Mouse (Mus musculus) testis, postnatal 10 days (tissue): Measurements from ENCODE around the gene Anapc2.
A peak's percentile ranks its signal among the peaks of the same experiment; 100 is the strongest.

Source experiments
- DNase-seq: peaks from one replicate; pipeline ENCODE4 v3.0.0; 2021; ENCODE audit warnings: low spot score

Anapc2 gene

DNA sequence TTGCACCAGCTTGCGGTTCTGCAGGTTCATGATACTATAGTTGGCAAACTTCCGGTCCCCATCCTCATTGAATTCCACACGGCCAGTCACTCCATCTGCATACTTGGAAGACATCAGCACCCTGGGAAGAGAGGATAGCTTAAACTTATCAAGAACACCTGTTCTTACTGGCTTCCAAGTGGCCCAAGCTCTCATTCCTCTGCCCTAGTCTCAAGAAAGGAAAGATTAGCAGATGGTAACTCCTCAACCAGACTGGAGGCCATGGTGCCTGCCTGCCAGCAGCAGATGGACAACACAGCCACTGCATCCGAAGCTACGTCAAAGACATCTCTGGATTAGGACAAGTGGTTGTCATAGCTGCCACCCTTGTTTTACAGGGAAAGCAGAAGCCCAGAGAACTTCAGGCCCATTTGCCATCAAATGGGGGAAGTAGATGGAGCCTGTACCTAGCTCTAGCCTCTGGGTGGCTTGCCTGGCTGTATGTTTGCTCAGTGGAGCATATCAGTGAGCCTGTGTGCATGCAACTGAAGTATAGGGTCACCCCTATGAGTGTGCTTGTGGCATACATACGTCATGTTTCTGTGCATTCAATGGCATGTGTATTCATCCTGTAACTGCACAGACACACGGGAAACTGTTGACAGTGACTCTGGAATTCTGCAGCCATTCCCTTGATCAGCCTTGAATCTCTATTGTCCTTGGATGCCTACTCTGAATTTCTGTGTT lies 31.8 kb downstream of the Anapc2 start:
- DNase-seq: no peak

DNA sequence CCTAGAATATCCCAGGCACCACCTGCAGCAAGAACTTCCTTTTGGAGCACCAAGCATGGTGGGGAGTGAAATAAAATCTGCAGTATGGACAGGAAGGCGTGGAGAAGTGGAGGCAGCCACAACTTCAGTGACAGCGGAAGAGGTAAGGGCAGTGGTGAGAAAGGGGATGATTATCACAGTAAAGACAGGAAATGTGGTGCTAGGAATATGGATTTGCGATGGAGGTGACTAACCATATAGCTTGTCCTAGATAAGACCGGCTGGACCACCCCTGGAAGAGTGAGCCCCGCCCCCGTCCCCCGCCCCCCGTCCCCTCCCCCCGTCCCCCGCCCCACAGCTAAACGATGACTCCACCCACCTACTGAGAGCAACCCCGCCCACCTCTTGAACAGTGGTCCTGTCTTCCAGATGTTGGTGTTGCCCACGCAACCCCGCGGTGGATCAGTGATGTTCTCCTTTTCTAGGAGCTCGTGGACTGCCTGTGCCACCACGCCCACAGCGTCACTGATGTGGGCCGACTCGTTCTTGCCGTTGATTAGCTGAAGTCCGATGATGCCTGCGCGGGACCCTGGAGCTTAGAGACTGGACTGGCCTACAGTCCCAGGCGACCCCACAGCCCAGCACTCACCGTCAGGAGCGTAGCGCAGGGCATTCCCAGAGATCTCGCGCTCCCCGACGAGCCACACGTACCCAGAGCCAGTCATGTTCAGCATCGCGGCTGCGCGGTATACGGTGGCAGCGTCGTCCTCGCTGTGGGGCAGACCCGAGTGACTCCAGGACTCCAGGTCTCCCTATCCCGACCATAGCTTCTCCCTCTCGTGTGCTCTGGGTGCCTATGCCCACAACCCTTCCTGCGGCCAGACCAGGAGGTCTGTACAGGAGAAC lies 32.6 kb downstream of the Anapc2 start:
- peak; percentile 67 for DNase-seq

DNA sequence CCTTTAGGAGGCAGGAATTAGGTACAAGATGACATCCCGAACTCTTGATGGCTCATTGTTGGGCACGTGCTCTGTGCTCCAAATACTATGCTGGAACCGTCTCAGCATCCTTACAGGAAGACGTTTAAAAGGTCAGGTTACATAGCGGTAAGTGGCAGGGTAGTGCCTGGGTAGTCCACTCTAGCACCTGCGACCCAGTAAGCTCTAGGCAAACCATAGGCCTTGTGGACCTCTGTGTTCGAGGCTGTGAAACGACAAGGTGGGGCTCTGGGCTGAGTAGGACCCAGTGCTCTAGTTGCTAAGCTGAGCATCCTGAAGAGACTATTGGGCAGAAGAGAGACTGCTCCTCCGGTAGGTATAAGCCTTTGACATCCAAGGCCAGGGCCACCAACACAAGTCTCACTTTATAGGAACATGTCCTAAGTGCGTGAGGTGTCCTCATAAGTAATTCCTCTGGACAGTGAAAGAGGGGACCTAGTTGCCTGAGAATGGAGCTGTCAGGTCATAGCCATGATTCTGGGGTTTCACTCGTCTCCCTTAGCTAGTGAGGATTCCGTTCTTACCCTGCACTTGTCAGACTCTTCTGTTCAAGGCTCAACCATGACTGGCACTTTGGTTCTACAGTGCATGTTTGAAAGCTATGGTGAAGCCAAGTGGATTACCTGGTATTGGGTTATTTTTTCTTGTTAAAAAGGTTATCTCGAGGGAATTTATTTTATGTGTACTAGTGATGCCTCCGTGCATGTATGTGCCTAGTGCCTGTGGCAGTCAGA lies 33.5 kb downstream of the Anapc2 start:
- DNase-seq: no peak

DNA sequence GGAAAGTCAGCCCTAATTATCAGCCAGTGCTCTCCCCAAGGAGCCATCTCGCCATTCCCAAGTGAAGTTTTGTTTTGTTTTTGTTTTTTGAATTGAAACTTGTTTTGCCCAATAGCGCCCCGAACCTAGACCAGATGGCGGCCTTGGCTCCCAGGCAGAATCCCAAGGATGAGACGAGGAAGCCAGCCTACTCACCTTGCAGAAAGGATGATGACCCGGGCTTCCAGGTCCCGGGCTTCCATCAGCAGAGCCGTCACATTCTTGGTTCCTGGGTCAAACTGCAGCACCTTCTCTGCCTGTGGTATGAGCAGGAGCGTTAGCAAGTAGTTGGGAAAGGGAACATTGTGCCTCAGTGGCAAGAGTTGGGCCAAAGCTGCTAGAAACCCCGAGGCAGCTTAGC lies 37.9 kb downstream of the Anapc2 start:
- DNase-seq: no peak

DNA sequence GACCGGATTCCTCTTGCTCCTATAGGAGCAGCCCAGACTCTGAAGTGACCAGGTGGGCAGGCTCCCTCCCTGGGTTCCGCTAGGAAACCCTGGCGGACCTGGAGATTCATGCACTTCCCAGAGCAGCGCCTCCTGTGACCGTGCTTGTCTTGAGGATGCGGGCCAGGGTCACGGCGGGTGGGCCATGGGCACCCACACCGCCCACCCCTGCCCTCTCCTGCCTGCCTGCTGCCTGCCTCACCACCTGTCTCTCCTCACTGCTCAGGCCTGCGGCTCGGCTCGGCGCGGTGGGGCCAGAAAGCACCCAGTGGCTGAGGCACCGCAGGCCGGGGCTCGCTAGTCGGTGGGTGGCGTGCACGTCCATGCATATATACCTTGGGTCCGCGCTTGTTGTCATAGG lies 38.7 kb downstream of the Anapc2 start:
- no peak for DNase-seq

DNA sequence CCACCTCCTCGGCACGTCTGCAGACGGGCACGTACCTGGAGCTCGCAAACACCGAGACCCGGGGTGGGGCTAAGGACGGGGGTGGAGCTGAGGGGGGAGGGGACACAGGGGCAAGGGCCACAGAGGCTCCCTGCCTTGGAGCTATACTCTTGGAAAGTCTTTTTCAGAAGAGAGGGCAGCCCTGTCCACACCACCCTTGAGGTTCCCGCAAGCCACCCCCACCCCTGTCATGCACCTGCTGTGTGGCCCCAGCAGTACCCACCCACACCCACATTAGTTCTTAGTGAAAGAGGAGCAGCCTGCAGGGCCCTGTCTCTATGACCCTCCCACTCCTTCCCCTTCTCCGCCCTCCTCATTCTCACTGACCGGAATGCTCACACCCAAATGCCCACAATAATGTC lies 39.2 kb downstream of the Anapc2 start:
- no peak for DNase-seq

DNA sequence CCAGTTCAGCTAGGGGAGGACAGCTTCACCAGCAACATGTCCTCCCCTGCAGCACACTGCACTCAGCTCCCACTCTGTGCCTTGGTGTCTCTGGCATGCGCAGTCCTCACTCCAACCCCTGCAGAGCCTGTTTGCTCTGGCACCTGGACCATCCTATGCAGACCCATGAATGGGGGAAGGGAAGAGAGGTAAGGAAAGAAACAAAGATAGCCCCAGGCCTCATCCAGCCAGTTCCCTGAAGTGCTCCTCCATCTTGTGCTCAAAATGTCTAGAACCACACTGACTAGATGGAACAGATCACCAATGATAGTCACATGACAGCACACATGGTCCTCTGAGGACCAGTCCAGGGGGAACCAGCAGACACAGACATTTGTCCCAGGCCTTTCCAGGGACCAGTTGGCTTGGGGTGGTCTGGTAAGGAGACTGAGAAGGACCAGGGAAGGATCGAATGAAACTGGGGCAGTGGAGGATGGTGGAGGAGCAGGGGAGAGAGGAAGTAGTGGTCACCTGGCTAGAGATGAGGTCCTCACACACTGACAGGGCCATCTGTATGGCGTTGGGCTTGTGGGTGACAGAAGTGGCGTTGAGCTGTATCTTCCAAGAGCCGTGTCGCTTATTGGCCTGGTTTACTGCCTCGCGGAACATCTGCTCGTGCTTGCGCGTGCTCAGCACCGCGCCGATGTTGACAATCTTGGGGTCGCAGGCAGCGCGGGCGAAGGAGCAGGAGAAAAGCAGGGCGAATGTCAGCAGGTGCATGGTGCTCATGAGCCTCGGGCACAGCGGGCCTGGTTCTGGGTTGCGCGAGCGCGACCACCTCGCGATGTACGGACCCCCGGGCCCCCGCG lies 46.1 kb downstream of the Anapc2 start:
- DNase-seq: no peak

DNA sequence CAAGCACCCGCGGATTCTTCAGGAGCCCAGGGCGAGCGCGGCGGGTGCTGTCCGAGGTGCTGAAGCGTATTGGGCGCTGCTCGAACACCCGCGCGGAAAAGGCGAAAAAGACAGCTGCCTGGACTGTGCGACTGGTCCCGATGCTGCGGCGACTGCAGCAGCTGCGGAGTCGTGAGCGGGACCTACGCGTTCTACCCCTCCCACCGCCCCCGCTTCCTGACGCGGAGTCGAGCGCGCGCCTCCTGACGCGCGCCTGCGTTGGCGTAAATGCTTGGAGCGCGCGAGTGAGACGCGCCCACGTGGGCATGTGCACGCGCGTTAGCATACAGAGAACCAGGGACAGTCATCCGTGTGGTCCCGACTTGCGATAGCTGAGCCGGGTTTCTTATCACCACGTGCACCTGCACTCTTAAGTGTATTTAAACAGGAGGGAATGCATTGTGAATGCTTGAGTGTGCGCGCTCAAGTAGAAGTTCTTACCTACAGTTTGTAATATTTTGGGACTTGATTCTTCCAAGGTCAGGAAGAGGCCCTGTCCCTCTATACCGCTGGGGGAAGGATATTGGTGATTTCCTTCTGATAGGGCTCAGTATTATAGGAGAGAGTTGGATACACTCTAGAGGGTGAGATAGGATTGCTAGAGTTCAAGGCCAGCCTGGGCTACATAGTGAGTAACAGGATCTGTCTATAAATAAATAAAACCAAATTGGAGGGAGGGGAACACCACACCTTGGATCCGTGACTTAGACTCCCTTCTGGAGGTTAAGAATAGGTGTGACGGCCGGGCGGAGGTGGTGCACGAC lies 46.9 kb downstream of the Anapc2 start, which contains the start of gene Grin1:
Grin1 (minus strand) TSS at position 217 of the 803 bp plus-strand sequence.
- DNase-seq: peak; percentile 85

DNA sequence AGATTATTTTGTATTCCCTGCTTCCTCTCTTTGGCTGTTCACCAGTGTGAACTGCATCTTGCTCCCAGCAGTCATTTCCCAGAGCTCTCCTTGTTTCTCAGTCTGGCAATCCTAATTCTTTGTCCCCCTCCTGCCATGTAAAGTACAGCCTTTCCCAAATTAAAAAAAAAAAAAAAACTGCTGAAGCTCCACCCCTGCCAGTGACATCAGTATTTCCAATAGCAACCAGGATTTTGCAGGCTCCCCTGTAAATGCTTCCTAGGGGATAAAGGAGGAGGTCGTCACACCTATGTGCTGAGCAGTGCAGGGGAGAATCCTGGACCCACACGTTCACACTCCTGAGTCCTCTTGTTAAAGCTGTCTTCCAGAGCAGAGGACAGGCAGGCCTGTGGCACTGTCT lies 47.8 kb downstream of the Anapc2 start:
- no peak for DNase-seq

DNA sequence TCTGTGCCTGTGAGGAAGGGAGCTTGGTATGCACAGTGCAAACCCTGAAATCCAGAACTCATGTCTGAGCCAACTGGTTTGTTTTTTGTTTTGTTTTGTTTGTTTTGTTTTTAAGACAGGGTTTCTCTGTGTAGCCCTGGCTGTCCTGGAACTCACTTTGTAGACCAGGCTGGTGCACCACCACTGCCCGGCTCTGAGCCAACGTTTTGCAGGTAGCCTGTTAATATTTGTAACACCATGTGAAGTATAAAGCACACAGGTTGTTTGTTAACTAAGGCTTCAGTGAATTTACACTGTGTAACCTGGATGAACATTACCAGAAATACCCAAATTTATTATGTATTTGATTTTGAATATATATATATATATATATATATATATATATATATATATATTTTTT lies 53.8 kb downstream of the Anapc2 start:
- no peak for DNase-seq

DNA sequence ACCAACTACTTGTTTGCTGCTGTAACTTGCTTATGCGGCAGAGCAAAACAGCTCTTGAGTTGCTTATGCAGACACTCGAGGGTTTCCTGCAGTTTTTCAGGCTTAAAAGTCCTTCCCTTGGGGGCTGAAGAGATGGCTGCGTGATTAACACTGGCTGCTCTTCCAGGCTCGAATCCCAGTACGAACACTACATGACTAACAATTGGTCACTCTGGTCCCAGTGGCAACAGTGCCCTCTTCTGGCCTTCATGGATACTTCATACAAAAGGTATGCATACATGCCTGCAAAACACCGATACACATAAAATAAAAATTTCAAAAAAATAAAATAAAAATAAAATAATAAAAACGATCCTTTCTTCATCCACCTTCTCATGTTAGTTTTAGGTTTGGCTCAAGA lies 56.2 kb downstream of the Anapc2 start:
- no peak for DNase-seq

DNA sequence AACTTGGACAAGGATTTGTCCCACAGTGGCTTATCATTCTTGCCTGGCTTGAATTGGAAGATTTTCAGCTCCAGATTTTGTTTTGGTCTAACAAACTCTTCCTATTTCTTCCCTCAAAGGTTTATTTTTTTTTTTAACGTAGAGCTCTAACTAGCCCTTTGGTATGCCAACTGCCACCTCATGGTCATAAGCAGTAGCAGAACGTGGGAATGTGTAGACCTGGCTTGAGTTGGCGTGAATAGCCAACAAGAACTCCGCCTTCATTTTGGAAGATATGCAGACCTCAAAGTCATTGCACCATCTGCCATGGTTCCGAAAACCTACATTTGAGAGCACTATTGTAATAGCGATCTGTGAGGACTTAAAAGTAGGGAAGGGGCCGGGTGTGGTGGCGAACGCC lies 59.2 kb downstream of the Anapc2 start:
- DNase-seq: no peak

DNA sequence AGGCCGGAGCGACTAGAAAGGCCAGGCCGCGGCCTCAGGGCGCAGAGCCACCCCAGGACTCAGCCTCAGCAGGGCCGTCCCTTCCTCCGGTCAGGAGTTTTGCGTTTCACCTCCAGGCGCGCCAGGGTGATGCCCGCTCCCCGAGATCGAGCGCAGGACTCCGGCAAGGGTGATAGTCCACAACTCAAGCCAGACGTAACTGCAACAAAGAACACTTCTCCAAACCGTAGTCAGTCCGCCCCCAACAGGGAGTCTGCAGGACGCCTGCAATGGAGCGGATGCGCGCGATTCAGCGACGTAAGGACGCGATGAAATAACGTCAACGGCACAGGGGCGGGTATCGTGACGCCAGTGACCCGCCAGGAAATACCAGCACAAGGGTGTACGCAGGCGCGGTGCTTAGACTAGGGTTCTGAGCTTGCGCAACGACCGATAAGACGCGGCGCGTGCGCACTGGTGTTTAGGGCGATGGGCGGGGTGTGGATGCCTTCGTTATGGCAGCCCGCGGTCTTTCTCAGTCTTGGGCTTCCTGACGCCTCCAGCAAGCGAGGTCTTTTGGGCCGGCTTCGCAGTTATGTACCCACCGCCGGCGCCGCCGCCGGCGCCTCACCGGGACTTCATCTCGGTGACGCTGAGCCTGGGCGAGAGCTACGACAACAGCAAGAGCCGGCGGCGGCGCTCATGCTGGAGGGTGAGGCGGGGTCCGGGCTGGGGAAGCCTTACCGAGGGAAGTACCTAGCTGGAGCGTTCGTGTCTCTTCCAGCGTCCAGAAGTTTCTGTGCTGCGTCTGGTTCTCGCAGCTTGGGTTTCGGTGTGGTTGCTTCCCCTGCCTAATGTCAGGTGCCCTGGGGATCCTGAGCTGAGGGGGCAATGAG lies 60.2 kb downstream of the Anapc2 start, which contains the start of gene Man1b1:
Man1b1 (plus strand) TSS at position 53 of the 875 bp plus-strand sequence.
- DNase-seq: peak; percentile 100

DNA sequence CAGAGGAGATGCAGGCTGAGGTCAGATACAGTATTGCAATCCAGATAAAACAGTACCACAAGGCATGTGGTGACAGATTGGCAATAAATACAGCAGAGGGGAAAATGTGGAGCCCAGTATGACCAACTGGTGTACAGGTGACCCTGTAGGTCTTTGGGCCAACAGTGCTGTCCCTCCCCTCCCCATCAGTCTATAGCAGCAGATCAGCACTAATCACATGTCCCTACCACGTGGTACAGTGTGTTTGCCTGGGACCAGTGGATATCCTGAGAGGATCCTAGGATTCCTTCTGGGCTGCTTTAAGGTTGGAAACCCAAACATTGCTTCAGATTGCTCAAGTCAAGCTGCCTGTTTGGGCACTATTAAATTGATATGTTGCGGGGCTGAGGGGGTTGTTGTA lies 61.3 kb downstream of the Anapc2 start:
- DNase-seq: no peak
